Mouse (Mus musculus) Patski (cell line): ENCODE measurements at regions not wholly inside any gene's neighbourhood (a gene's known extent, or its start where the extent isn't known, plus 50 kb on each side); places are given as distances from the start of the nearest gene placed in this dataset.

ENCODE experiments used
- ATAC-seq: fragments of 100-300 bp; one replicate; pipeline ENCODE4 v1.8.0; 2021
- CTCF ChIA-PET: fragments of 350-600 bp; sonication (Branson Sonifier 250); formaldehyde crosslinking; loops from one replicate; lab custom pipeline; 2022; ENCODE audit warnings: inconsistent platforms; lab: Charles Lee
- POLR2A ChIA-PET: fragments of 350-600 bp; sonication (Branson Sonifier 250); formaldehyde crosslinking; loops from one replicate; lab custom pipeline; 2022; ENCODE audit warnings: antibody characterized with exemption, inconsistent platforms; lab: Charles Lee
- DNase-seq: peaks from one replicate; pipeline ENCODE4 v3.0.0-alpha.2; 2011; ENCODE audit warnings: low read depth, low spot score
- H3K27me3 ChIP-seq: fragments of 371-371 bp; one replicate; pipeline ENCODE4 v1.5.1; 2021
- CTCF ChIP-seq: fragments of 100-300 bp; IDR thresholded peaks from one replicate; pipeline ENCODE4 v1.5.1; 2021
- in situ Hi-C: fragments of 300-500 bp; cut with MboI; formaldehyde crosslinking; loops from 3 replicates; pipeline ENCODE4 v1.11.1; 2018; ENCODE audit warnings: low pct_unique_long_range_greater_than_20kb, mixed read lengths

DNA sequence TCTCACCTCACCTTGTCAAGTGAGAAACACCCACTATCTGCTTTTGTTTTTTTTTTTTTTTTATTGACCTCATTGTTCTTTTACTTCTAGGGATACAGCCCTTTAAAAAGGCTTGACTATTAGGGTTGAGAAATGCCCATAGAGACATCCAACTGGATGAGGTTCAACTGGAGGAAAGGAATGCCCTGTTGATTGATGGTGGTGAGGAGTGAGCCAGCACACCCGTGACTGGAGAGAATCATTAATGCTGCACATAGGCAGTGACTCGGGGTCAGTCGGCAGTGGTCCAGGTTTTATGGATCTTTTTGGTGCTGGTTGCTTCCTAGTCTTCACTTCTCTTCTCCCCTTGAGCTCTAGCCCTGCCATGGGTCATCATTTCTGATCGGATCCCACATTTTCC, 82.9 kb upstream of the Cryz start:
- DNase-seq (no peak), ATAC-seq (no peak)
- peaks cover 27% of the 10 kb centered on the region for H3K27me3 ChIP-seq
- ChIA-PET POLR2A (no interaction called here), CTCF (interaction anchor here (2.1 kb wide), 1 partner anchor 8 kb away, joined by 4 read pairs; no protein-coding TSS in a partner anchor)
- TF ChIP-seq CTCF, result no peak
- in situ Hi-C loops, result no loop called here

DNA sequence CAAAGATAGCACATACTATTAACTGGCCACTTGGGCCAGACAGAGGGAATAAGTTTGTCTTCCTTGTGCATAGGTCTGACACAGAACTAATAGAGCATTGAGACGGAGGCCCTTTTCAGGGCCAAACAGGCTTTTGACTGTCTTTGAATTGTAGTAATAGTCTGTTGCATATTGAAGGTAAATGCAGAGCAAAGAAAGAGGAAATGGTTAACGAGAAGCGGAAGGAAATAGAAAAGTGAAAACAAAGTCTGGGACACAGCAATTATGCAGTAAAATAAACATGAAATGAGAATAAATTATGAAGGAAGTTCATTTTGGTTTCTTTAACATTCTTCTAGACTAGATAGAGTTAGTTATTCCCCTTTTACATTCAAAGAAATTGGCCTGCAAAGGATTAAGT, 86.4 kb upstream of the Cryz start:
- peaks cover 40% of the 10 kb centered on the region for H3K27me3 ChIP-seq
- ChIA-PET CTCF (no interaction called here), POLR2A (no interaction called here)
- ATAC-seq (no peak), DNase-seq (no peak)
- in situ Hi-C loops, result no loop called here
- no peak for TF ChIP-seq CTCF

DNA sequence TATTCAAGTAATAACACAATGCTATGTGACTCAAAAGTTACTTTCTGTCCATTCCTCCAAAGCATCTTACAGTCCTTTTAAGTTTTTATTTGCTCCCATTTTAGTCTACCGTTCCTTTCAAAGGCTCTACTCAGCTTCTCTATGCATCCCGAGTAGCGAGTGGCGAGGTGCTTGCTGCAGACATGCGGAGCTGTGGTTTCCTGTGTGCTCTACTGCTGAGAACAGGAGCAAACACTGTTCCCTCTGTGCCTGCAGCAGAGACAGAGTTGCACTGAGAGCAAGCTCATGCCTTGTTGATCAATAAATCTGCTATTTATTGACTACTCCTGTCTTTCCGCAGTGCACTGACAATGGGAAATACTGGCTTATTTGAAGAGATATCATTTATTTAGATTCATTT, 87.1 kb upstream of the Cryz start:
- TF ChIP-seq CTCF, result no peak
- in situ Hi-C loops, result no loop called here
- no peak for ATAC-seq
- POLR2A ChIA-PET, result no interaction called here
- CTCF ChIA-PET, result no interaction called here
- H3K27me3 ChIP-seq, result peaks cover 39% of the 10 kb centered on the region
- DNase-seq, result no peak

DNA sequence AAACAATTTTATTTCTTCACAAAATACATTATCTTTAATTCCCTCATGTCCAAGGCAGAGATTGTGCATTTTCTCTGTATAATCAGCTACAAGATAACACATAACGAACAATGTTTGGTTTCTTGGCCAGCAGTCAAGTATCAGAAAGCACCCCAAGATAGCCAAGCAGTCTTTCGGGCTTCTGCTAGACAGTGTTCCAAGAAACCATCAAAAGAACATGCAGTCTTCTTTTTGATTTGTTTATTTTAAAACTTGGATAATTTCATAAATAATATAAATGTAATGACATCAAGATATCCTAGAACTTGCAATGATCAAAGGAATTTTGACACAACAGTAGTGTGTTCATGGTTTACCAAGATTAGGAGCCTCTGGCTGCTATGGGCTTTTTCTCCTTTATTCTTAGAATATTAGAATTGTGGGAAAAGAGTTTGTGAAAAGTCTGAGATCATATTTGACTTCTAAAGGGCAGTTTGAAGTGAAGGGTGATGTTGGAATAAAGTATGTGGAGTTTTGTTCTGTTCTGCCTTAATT, 103.1 kb upstream of the Cryz start:
- ChIA-PET CTCF (no interaction called here), POLR2A (no interaction called here)
- in situ Hi-C loops, result no loop called here
- no peak for TF ChIP-seq CTCF
- H3K27me3 ChIP-seq, result no peaks in the 10 kb centered on the region
- ATAC-seq (no peak), DNase-seq (no peak)

DNA sequence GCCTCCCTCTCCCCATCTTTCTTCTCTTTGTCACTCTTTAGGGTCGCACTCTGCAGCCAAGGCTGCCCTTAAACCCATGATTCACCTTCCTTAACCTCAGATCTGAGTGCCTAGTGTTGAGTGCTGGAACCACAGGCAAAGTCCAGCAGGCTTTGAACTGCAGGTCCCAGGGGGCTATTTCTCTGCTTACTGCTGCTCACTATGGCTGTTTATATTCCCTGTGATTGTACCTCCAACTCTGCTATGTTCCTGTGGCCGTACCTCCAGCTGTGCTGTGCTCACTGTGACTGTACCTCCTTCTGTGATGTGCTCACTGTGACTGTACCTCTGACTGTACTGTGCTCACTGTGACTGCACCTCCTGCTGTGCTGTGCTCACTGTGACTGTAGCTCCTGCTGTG, 124.1 kb upstream of the Cryz start:
- CTCF ChIA-PET, result no interaction called here
- in situ Hi-C loops, result no loop called here
- POLR2A ChIA-PET, result no interaction called here
- TF ChIP-seq CTCF, result no peak
- ATAC-seq (no peak), DNase-seq (no peak)
- peaks cover 18% of the 10 kb centered on the region for H3K27me3 ChIP-seq

DNA sequence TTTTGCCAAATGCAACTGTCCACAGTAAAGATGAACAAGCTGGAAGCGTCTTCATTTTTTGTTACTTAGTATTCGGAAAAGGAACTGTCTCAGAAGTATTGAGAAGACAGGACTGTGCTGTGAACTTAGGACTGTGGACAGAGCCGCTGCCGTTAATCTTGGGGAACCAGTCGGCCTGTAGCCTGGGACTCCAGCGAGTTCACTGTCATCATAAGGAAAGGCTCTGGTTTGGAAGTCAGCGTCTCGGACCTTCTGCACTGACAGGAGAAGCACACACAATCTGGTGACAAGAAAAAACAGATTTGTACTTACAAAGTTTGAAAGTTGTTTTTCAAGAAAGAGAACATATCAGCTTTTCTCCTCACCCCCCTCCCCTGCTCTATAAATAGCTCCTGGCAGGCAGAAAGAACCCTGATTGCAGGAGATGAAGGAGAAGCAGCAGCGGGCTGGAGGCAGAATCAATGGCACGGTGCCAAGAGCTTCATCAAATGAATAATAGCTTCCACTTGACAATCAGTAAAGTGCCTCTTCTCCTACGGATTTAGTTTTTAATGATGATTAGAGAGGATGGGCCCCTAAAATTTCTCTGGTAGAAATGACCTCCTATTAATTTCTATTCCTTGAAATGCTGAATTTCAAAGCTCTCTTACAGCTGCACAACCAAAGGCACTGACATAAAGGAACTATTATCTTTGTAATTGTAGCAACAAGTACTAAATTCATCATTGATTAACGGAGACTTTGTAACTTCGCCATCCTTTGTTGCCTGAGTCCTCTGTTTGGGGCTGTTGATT, 128.7 kb upstream of the Cryz start:
- in situ Hi-C loops, result no loop called here
- DNase-seq, result no peak
- H3K27me3 ChIP-seq, result peaks cover 24% of the 10 kb centered on the region
- ATAC-seq, result no peak
- no peak for TF ChIP-seq CTCF
- POLR2A ChIA-PET, result interaction anchor here (0.5 to 1.1 kb wide), 2 partner anchors 13 to 72 kb away, joined by 3 to 5 read pairs; no protein-coding TSS in a partner anchor
- CTCF ChIA-PET, result no interaction called here

DNA sequence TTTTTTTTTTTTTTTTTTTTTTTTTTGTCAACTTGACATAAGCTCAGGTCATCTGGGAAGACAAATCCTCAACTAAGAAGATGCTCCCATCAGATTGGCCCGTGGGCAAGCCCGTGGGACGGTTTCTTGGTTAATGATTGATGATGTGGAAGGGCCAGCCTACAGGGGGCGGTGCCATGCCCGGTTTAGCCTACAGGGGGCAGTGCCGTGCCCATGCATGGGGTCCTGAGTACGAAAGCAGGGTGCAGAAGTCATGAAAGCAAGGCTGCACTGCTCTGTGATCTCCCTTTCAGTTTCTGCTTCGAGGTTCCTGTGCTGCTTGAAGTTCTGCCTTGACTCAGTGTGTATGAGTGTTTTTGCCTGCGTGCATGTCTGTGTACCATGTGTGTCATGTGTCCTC, 127.7 kb upstream of the Lhx8 start:
- peaks cover 4% of the 10 kb centered on the region for H3K27me3 ChIP-seq
- TF ChIP-seq CTCF, result no peak
- in situ Hi-C loops, result no loop called here
- POLR2A ChIA-PET, result no interaction called here
- CTCF ChIA-PET, result interaction anchor here (0.7 kb wide), 1 partner anchor 16 kb away, joined by 3 read pairs; no protein-coding TSS in a partner anchor
- DNase-seq, result no peak
- no peak for ATAC-seq

DNA sequence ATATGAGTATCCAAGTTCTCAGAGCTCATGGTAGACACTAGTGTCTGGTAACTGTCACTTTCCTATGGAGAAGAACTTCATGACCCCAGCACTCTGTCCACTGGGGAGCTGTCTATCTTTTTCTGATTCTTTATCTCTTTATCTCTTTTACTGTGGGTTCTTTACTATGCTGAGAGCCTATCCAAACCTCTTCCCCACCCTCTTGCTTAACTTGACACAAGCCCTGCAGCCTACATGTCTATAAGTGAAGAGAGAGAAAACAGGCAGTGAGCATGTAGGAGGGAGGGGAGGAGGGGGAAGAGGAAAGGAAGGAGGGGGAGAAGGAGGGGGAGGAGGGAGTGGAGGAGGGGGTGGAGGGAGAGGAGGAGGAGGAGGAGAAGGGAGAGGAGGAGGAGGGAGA, 122.6 kb upstream of the Lhx8 start:
- ChIA-PET POLR2A (no interaction called here), CTCF (interaction anchor here (0.7 kb wide), 1 partner anchor 1392 kb away, joined by 3 read pairs; no protein-coding TSS in a partner anchor)
- ATAC-seq (no peak), DNase-seq (no peak)
- no peak for TF ChIP-seq CTCF
- in situ Hi-C loops, result no loop called here
- no peaks in the 10 kb centered on the region for H3K27me3 ChIP-seq

DNA sequence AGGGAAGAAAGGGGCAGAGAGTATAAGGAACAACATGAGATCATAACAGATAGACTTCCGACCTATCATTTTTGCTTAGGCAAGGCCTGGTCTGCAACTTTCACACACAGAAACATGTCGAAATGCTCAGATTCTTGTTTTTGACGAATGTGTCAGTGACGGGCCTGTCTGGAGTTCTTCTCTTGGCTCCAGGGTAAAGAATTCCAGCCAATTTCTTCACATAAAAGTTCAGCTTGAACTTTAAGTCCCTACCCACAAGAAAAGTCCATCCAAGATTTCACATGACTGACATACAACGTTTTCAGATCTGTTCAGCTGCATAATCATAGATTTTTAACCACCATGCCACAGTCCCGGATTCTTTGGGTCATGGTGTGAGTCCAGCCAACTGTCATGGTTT, 122.1 kb upstream of the Lhx8 start:
- no peak for ATAC-seq
- no peaks in the 10 kb centered on the region for H3K27me3 ChIP-seq
- in situ Hi-C loops, result no loop called here
- ChIA-PET POLR2A (no interaction called here), CTCF (interaction anchor here (0.7 kb wide), 1 partner anchor 1391 kb away, joined by 3 read pairs; no protein-coding TSS in a partner anchor)
- no peak for TF ChIP-seq CTCF
- DNase-seq, result no peak

DNA sequence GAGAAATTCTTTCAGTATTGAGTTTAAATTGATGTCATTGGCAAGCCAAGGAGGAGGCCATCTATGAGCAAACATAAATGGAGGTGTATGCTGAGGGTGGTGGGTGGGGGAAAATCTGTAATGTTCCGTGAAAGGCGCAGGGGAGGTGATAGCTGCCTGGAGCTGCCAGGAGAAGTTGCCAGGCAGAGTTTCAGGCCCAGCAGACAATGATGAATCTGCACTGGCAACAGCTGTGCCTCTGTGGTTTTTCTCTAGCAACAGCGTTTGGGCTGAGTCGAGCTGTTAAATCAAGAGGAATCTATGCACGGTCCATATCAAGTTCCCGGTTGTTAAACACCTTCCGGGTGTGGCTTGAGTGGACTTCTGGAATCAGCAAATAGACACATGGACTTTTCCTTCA, 120.7 kb upstream of the Lhx8 start:
- POLR2A ChIA-PET, result no interaction called here
- in situ Hi-C loops, result no loop called here
- no peak for TF ChIP-seq CTCF
- CTCF ChIA-PET, result interaction anchor here (0.9 kb wide), 1 partner anchor 9 kb away, joined by 4 read pairs; no protein-coding TSS in a partner anchor
- no peaks in the 10 kb centered on the region for H3K27me3 ChIP-seq
- DNase-seq, result no peak
- no peak for ATAC-seq

DNA sequence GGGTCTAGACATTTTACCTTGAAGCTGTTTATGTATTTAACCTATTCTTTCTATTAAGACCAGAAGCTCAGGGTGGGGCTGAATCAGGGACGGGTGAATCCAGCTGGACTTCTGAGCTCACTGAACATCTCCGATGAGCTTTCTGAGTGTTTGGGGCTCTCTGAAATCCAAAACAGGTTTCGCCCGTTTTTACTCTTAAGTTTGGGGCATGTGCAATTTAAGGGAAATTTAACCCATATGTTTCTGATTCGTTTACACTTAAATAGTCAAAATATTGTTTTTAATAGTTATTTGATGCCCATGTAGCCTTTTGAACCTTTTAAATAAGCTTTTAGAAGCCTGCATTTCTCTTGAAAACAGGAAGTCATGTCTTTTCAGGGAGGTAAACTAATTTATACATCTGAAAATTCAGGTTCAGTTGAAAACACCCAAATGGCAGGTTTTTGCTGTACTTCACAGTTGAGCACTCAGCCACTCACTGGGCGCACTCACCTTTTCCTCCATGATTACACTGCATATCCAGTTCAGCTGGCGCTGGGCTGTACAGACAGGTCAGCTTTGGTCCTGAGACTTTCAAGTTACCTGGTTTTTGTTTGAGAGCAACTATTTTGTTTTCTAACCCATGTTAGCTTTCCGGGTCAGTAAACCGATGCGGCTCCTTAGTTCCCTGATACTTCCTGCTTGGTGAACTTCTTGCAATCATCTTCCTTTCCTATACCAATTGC, 113.1 kb upstream of the Lhx8 start:
- in situ Hi-C loops, result no loop called here
- ChIA-PET POLR2A (no interaction called here), CTCF (interaction anchor here (1.9 kb wide), 1 partner anchor 12 kb away, joined by 4 read pairs; no protein-coding TSS in a partner anchor)
- ATAC-seq (no peak), DNase-seq (no peak)
- TF ChIP-seq CTCF, result no peak
- H3K27me3 ChIP-seq, result no peaks in the 10 kb centered on the region
